Mouse (Mus musculus) forebrain, embryonic 15.5 days (tissue): Measurements from ENCODE around the gene Fam24a. TPM values are rescaled to one million over a fixed set of nuclear protein-coding genes. Genes with fewer than 3 reads are reported as not detected.

Source experiments
- ATAC-seq: fragments of 200-750 bp; cut with Nextera tagmentation; replicated peaks from 2 replicates; pipeline ENCODE4 v1.8.0; 2017; ENCODE audit warnings: mild to moderate bottlenecking, moderate TSS enrichment, moderate library complexity
- H3K27ac ChIP-seq: fragments of 300-500 bp; sonication (generic); replicated peaks from 2 replicates; pipeline ENCODE4 v1.5.1; 2015; ENCODE audit warnings: mild to moderate bottlenecking, inconsistent platforms
- H3K27me3 ChIP-seq: fragments of 300-500 bp; sonication (generic); 2 replicates; pipeline ENCODE4 v1.6.1; 2015; ENCODE audit warnings: inconsistent platforms
- H3K36me3 ChIP-seq: fragments of 300-500 bp; sonication (generic); 2 replicates; pipeline ENCODE4 v1.6.1; 2015; ENCODE audit warnings: mild to moderate bottlenecking, inconsistent platforms
- H3K4me1 ChIP-seq: fragments of 300-500 bp; sonication (generic); 2 replicates; pipeline ENCODE4 v1.6.1; 2015; ENCODE audit warnings: inconsistent platforms
- H3K4me2 ChIP-seq: fragments of 300-500 bp; sonication (generic); replicated peaks from 2 replicates; pipeline ENCODE4 v1.6.1; 2015; ENCODE audit warnings: mild to moderate bottlenecking, inconsistent platforms
- H3K4me3 ChIP-seq: fragments of 300-500 bp; sonication (generic); 2 replicates; pipeline ENCODE4 v1.5.1; 2015; ENCODE audit warnings: mild to moderate bottlenecking, inconsistent platforms
- H3K9ac ChIP-seq: fragments of 300-500 bp; sonication (generic); replicated peaks from 2 replicates; pipeline ENCODE4 v1.6.1; 2015; ENCODE audit warnings: mild to moderate bottlenecking, inconsistent platforms
- H3K9me3 ChIP-seq: fragments of 300-500 bp; sonication (generic); 2 replicates; pipeline ENCODE4 v1.6.1; 2016; ENCODE audit warnings: inconsistent platforms
- WGBS: fragments of 180-500 bp; shearing (Covaris S2); methylation state at CpG from one replicate; pipeline ENCODE4 v1.1.7; 2015; ENCODE audit warnings: mixed read lengths; 5-methylcytosine and 5-hydroxymethylcytosine counted together
- polyA plus RNA-seq: library from polyadenylated mRNA; unstranded; fragments of >200 nt; fragmentation: Nextera tagmentation; extraction: Ambion mirVana; gene quantifications from 2 replicates; pipeline ENCODE4 v1.2.1, GENCODE M21; 2015

Fam24a gene
- polyA plus RNA-seq: not detected in 2 replicates

DNA sequence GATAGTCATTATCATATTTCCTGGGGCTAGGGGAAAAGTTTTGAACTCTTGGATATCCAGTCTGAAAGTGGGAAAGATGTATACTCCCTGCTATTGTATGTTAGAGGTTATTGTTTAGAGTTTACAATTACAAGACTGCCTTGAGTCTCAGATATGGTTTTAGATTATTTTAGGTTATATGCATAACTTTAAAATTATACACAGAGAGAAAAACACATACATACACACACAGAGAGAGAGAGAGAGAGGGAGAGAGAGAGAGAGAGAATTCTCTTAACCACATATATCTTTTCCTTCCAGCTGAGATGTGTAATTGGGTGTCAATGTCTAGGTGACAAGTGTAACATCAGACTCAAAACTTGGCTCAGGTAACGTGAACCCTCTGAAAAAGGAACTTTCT lies at the start of gene Fam24a:
Fam24a (plus strand) TSS at position 301 of the 400 bp plus-strand sequence.
- Histone ChIP-seq H3K4me3 (no peak within 1 kb of the TSS), H3K36me3 (no peaks in the 10 kb centered on the region), H3K4me2 (no peak within 1 kb of the TSS), H3K27me3 (no peaks in the 10 kb centered on the region), H3K4me1 (peaks cover 6% of the 10 kb centered on the region), H3K9me3 (no peaks in the 10 kb centered on the region), H3K9ac (no peak within 1 kb of the TSS), H3K27ac (no peak within 1 kb of the TSS)
- WGBS: 47% methylated on average over 1 of the region's 1 CpGs
- no peak for ATAC-seq

DNA sequence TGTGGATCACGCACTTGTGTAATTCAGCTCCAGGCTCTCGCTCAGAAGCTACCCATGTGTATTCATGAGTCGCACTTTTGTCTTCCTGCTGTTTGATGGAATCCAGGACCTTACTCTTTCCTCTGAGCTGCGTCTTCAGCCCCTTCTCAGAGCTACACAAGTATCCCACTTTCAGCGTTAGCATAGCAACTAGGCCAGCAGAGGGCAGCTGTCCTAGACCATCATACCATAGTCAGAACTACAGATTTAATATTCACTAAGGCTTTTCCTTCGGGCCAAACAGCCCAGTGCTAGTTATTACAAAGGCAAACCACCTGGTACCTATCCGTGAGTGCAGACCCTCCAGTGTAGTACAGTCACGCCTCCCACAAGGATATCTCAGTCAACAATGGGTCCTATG lies 36.5 kb upstream of the Fam24a start:
- no peaks in the 10 kb centered on the region for H3K36me3 ChIP-seq
- no peak overlapping the region for H3K9ac ChIP-seq
- H3K9me3 ChIP-seq: no peaks in the 10 kb centered on the region
- ATAC-seq: no peak
- no peaks in the 10 kb centered on the region for H3K27me3 ChIP-seq
- no peak overlapping the region for H3K4me2 ChIP-seq
- no peak overlapping the region for H3K27ac ChIP-seq
- H3K4me3 ChIP-seq: no peak overlapping the region
- H3K4me1 ChIP-seq: no peaks in the 10 kb centered on the region
- WGBS: 76% methylated on average over 8 of the region's 8 CpGs

DNA sequence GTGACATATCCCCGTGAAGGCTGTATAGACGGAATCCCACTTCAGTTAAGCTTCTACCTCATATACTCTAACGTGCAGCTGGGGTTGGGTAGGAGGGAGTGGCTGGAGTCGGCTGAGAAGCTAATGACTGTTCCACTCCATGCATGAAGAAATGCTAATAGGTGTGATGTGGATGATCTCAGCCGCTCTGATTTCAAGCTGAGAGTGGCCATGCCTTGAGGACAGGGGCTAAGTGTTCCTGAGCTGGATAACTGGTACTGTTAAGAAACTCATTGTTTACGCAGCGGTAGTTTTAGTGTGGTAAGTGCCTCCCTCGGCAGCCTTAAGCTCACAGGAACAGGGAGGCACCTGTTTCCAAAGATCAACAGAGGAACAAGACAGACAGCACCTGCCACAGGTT lies 30.3 kb upstream of the Fam24a start:
- Histone ChIP-seq H3K27me3 (no peaks in the 10 kb centered on the region), H3K27ac (no peak overlapping the region), H3K9me3 (no peaks in the 10 kb centered on the region), H3K4me1 (no peaks in the 10 kb centered on the region), H3K4me3 (no peak overlapping the region), H3K36me3 (no peaks in the 10 kb centered on the region), H3K9ac (no peak overlapping the region), H3K4me2 (no peak overlapping the region)
- no peak for ATAC-seq
- WGBS: 76% methylated on average over 8 of the region's 8 CpGs

DNA sequence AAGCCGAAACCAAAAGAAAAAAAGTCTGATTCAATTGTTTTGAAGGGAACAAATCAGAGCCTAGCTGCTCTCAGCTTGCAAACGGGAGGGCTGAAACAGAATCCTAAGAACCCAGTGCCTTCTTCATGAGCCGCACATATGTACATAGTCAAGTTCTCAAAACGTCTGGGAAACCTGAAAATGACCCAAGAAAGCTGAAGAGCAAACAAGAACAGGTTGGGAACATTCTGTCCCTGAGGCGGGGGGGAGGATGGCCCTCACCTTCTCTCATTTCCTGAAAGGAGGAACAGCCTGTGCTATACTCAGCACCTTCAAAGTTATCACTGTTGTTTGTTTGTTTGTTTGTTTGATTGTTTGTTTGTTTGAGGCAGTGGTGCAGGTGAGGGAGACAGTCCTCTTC lies 26.9 kb upstream of the Fam24a start:
- H3K27me3 ChIP-seq: no peaks in the 10 kb centered on the region
- no peak overlapping the region for H3K4me3 ChIP-seq
- H3K9me3 ChIP-seq: no peaks in the 10 kb centered on the region
- no peak overlapping the region for H3K4me2 ChIP-seq
- no peak for ATAC-seq
- no peak overlapping the region for H3K27ac ChIP-seq
- H3K9ac ChIP-seq: no peak overlapping the region
- no peaks in the 10 kb centered on the region for H3K4me1 ChIP-seq
- no peaks in the 10 kb centered on the region for H3K36me3 ChIP-seq
- 81% methylated on average over 5 of the region's 5 CpGs for WGBS

DNA sequence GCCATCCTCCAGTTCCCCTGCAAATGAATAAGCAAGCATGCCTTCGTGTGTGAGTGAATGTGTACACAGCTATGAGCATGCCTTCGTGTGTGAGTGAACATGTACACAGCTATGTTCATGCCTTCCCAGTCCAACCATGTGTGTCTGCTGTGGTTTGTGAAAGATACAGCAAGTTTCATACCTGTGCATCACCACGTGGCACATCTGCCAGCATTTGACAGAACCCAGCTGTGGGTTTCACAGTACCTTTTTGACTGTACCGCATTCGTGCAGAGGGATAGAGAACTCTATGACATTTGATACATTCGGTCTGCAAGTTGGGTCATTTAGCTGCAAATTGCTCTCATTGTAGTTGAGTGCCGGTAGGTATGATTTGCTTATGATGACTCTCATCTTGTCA lies 19.2 kb upstream of the Fam24a start:
- Histone ChIP-seq H3K9me3 (no peaks in the 10 kb centered on the region), H3K27ac (no peak overlapping the region), H3K9ac (no peak overlapping the region), H3K36me3 (no peaks in the 10 kb centered on the region), H3K4me2 (no peak overlapping the region), H3K4me1 (no peaks in the 10 kb centered on the region), H3K27me3 (no peaks in the 10 kb centered on the region), H3K4me3 (no peak overlapping the region)
- 88% methylated on average over 7 of the region's 7 CpGs for WGBS
- no peak for ATAC-seq

DNA sequence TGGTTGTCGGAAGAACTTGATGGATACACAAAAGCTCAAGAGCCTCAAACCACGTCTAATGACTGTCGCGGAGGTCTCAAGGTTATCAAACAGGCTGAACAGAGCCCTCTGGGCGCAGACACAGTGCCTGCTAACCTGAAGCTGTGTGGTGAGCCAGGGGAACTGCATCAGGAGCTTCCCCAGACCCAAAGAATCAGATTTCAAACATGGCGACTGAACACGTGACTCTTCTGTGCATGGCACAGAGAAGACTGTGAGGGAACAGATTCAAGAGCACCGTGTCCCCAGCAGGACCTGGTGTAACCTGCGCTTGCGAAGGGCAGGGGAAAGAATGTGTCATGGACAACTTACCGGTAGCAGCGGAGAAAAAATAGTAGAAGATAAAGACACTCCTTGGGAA lies 16.1 kb upstream of the Fam24a start:
- Histone ChIP-seq H3K4me3 (no peak overlapping the region), H3K27ac (no peak overlapping the region), H3K36me3 (no peaks in the 10 kb centered on the region), H3K4me1 (no peaks in the 10 kb centered on the region), H3K4me2 (no peak overlapping the region), H3K27me3 (no peaks in the 10 kb centered on the region), H3K9ac (no peak overlapping the region), H3K9me3 (no peaks in the 10 kb centered on the region)
- ATAC-seq: no peak
- WGBS: 79% methylated on average over 12 of the region's 12 CpGs

DNA sequence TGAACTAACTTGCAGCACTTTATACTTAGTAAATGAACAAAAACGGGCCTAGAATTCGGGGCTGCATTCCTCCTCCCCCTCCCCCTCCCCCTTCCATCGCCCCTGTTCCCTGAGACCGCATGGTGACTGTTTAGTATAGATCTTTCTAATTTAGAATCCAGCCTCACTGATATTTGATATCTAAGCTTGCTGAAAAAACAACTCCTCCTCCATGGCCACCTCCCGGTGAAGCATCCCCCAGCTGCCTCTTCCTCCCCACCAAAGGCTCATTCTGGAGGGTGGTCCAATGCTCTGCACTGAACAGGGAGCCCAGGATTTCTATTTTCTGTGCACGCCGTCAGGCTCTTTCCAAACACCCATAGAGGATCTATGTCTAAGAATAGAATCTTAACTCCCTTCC lies 15.3 kb upstream of the Fam24a start:
- Histone ChIP-seq H3K9ac (no peak overlapping the region), H3K4me3 (no peak overlapping the region), H3K27me3 (no peaks in the 10 kb centered on the region), H3K4me2 (no peak overlapping the region), H3K27ac (no peak overlapping the region), H3K9me3 (no peaks in the 10 kb centered on the region), H3K4me1 (no peaks in the 10 kb centered on the region), H3K36me3 (no peaks in the 10 kb centered on the region)
- 76% methylated on average over 6 of the region's 7 CpGs for WGBS
- no peak for ATAC-seq

DNA sequence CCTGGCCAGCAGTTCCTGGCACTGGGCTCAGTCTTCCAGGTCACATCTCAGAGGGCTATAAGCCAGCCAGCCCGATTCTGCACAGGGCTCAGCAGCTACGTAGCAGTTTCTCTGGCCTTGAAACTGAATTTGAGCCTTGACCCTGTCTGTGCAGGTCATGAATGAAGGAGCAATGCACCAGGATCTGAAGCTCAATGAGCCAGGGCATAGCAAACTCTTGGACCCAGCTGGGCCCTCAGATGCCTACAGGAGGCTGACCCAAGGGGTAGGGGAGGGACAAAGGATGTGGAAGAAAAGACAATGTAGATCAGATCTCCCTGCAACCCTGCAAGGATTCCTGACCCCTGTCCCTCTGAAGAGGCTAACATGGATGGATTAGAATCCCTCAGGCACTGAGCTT lies 11.5 kb upstream of the Fam24a start, which contains the start of gene Cuzd1:
Cuzd1 (minus strand) TSS at position 101 of the 400 bp plus-strand sequence.
- Histone ChIP-seq H3K4me3 (no peak within 1 kb of the TSS), H3K4me2 (no peak within 1 kb of the TSS), H3K4me1 (no peaks in the 10 kb centered on the region), H3K9me3 (no peaks in the 10 kb centered on the region), H3K27me3 (no peaks in the 10 kb centered on the region), H3K36me3 (no peaks in the 10 kb centered on the region), H3K9ac (no peak within 1 kb of the TSS), H3K27ac (no peak within 1 kb of the TSS)
- no peak for ATAC-seq
- WGBS: 87% methylated on average over 2 of the region's 2 CpGs

DNA sequence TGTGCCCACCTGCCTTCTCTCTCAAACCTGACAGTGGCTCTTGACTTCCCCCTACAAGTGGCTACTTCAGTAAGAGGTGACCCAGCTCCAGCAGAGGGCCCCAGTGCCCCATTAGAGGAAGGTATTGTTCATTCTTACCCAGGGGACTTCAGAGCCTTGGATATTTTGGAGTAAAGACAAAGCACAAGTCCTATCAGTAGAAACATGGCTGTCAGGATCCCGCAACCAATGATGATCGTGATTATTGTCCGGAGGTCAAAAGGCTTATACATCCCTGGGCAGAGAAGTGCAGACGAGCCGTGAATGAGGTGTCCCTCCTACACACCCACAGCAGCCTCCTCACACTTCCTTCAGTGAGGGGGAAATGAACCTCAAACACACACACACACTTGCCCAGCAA lies 6.6 kb upstream of the Fam24a start:
- ATAC-seq: no peak
- WGBS: 91% methylated on average over 5 of the region's 5 CpGs
- Histone ChIP-seq H3K4me3 (no peak overlapping the region), H3K27ac (no peak overlapping the region), H3K27me3 (no peaks in the 10 kb centered on the region), H3K4me1 (no peaks in the 10 kb centered on the region), H3K36me3 (no peaks in the 10 kb centered on the region), H3K9ac (no peak overlapping the region), H3K4me2 (no peak overlapping the region), H3K9me3 (no peaks in the 10 kb centered on the region)

DNA sequence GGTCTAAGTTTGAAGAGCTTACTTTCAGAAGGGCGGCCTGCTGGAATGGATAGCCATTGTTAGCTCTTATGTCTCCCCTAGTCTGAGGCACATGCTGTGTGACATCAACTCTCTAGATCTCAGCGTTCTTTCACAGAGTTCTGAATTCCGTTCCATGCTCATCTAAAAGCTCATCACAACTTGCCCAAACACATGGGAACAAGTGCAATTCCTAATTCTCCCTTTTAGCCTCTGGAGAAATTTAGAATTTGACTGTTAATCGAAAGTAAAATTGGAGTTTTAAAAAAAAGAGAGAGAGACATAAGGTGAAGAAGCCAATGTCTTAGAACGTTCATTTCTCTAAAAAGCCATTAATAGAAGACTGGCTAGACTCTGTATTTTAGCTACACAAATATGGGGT lies 4.2 kb upstream of the Fam24a start, which contains the start of gene Fam24b:
Fam24b (minus strand) TSS at position 101 of the 400 bp plus-strand sequence.
- no peaks in the 10 kb centered on the region for H3K27me3 ChIP-seq
- no peak for ATAC-seq
- H3K27ac ChIP-seq: no peak within 1 kb of the TSS
- no peaks in the 10 kb centered on the region for H3K9me3 ChIP-seq
- 92% methylated on average over 5 of the region's 5 CpGs for WGBS
- H3K4me2 ChIP-seq: no peak within 1 kb of the TSS
- no peak within 1 kb of the TSS for H3K4me3 ChIP-seq
- no peak within 1 kb of the TSS for H3K9ac ChIP-seq
- no peaks in the 10 kb centered on the region for H3K4me1 ChIP-seq
- no peaks in the 10 kb centered on the region for H3K36me3 ChIP-seq

DNA sequence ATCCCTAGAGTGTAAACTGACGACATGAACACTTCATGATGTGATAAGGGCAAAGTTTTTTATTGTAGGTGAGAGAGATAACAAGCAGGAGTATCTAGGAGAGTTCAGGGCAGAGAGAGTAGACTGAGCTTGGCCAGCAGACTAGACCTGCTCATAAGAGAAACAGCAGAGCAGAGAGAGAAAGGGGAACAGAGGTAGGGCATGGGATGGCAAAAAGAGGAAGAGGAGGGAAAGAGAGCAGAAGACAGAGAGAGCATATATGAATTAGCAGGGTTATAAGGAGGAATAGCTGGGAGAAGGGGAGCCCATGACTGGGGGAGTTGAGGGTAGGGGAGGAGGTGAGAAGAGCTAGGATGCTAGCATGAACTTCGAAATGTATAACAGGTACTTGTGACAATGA lies 2.0 kb upstream of the Fam24a start:
- Histone ChIP-seq H3K9ac (no peak overlapping the region), H3K4me3 (no peak overlapping the region), H3K4me1 (no peaks in the 10 kb centered on the region), H3K4me2 (no peak overlapping the region), H3K27ac (no peak overlapping the region), H3K27me3 (no peaks in the 10 kb centered on the region), H3K36me3 (no peaks in the 10 kb centered on the region), H3K9me3 (no peaks in the 10 kb centered on the region)
- ATAC-seq: no peak
- WGBS: 82% methylated on average over 2 of the region's 2 CpGs

DNA sequence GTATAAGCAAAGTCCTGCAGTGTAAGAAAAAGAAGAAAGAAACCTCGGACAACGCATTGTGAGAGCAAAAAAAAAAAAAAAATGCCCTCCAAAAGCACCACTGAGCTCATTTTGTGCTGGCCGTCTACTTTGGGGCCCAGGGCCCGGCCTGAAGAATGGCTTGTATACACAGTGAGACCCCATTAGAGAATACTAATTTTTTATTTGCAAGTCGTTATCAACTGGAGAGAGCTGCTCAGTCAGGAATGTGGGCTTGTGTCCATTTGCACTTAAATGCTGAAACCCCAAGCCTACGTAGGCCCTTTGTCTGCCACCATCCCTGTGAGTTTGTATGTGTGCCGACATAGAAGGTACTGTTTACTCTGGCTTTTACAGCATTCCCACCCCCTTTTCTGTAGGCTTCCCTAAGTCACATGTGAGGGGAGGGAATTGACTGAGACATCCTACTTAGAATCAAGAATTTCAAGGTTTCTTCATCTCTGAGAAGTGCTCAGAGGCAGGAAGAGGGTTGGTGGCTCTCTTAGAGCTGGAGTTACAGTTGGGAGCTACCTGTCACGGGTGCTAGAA lies 3.9 kb downstream of the Fam24a start:
- Histone ChIP-seq H3K36me3 (peaks cover 20% of the 10 kb centered on the region), H3K9me3 (no peaks in the 10 kb centered on the region), H3K4me1 (peaks cover 6% of the 10 kb centered on the region), H3K4me2 (no peak overlapping the region), H3K4me3 (no peak overlapping the region), H3K9ac (no peak overlapping the region), H3K27me3 (no peaks in the 10 kb centered on the region), H3K27ac (0 out of 2 replicates have a peak overlapping the region, but pooled peaks have one; percentile 27)
- ATAC-seq: no peak
- 19% methylated on average over 8 of the region's 8 CpGs for WGBS

DNA sequence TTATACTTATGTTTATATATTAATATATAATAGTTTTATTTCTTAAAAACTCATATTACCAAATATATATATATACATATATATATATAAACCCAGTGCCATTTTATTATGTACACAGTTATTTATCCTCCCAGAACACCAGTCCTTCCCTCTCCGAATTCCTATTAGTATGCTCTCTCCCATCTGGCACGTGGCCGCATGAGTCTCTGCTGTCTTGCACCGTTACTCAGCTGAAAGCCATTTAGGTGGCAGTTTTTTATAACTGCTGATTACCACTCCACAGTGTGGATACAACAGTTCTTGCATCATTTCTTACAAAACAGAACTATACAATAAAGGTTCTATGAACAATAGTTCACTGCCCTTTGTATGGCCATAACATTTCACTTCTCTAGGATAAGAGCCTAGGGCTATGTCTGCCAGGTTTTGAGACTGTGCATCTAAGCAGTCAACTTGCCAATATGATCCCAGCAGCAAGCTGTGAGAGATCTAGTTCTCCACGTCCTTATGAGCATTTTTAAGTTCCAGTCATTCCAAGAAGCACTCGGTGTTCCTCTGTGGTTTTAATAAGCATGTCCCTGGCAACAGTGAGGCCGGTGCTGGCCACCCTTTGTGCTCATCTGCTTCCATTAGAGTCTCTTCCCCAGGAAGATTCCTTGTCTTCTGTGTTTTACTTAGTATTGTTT lies 12.3 kb downstream of the Fam24a start:
- no peak overlapping the region for H3K9ac ChIP-seq
- H3K9me3 ChIP-seq: no peaks in the 10 kb centered on the region
- no peak overlapping the region for H3K4me2 ChIP-seq
- peaks cover 6% of the 10 kb centered on the region; the same call in 1 of the 2 replicates for H3K4me1 ChIP-seq
- 0 out of 2 replicates have a peak, but pooled peaks have one; percentile 38 for ATAC-seq
- H3K4me3 ChIP-seq: no peak overlapping the region
- peaks cover 38% of the 10 kb centered on the region for H3K36me3 ChIP-seq
- no peaks in the 10 kb centered on the region for H3K27me3 ChIP-seq
- 59% methylated on average over 7 of the region's 7 CpGs for WGBS
- peak overlapping the region; percentile 23 for H3K27ac ChIP-seq
